Comparison of ENCODE assay signal across 8 mouse cellular contexts in genomic region chr7:15948381-15948941, GRCm38 (mm10). TPM values are rescaled to one million over a fixed set of nuclear protein-coding genes. Genes with fewer than 3 reads are reported as not detected.
DNase-seq lines count a peak whose midpoint lies in the region; ATAC-seq and TF ChIP-seq lines count a peak whose summit lies in the region.

No protein-coding gene starts in this region.

- H3K27me3 ChIP-seq in G1E (ENCODE audit: insufficient read depth, low read length): peaks cover 17% of the 10 kb centered on the region
- H3K27me3 ChIP-seq in forebrain, embryonic 14.5 days (replicated peaks; ENCODE audit: control insufficient read depth, insufficient read depth, low read length): no peaks in the 10 kb centered on the region
- H3K27me3 ChIP-seq in neural tube, embryonic 15.5 days (replicated peaks): no peaks in the 10 kb centered on the region

- peak overlapping the region; percentile 38 for H3K4me2 ChIP-seq in forebrain, embryonic 14.5 days (ENCODE audit: low read length)
- peak overlapping the region; percentile 44 for H3K4me2 ChIP-seq in neural tube, embryonic 15.5 days

- H3K4me3 ChIP-seq in G1E (ENCODE audit: low read depth, low read length): peak overlapping the region; percentile 69; the same call in 1 of the 2 replicates
- H3K4me3 ChIP-seq in forebrain, embryonic 14.5 days (ENCODE audit: low read depth, low read length): no peak overlapping the region
- H3K4me3 ChIP-seq in lung, adult 2 months (replicated peaks; ENCODE audit: extremely low read depth, low read depth, low read length): peak overlapping the region; percentile 63
- H3K4me3 ChIP-seq in neural tube, embryonic 15.5 days (replicated peaks): no peak overlapping the region

- H3K27ac ChIP-seq in forebrain, embryonic 14.5 days (ENCODE audit: low read depth, low read length): no peak overlapping the region
- no peak overlapping the region for H3K27ac ChIP-seq in neural tube, embryonic 15.5 days (replicated peaks)

- TF ChIP-seq CTCF in G1E (IDR thresholded peaks at IDR 0.05; ENCODE audit: low read depth, low read length): peak; percentile 76
- TF ChIP-seq CTCF in lung, adult 2 months (IDR thresholded peaks at IDR 0.05; ENCODE audit: insufficient read depth, low read length): peak; percentile 77

- H3K4me1 ChIP-seq in G1E (ENCODE audit: insufficient read depth, low read depth, low read length): peaks cover 68% of the 10 kb centered on the region
- peaks cover 6% of the 10 kb centered on the region for H3K4me1 ChIP-seq in forebrain, embryonic 14.5 days (ENCODE audit: control insufficient read depth, insufficient read depth, low read length)
- H3K4me1 ChIP-seq in lung, adult 2 months (ENCODE audit: control insufficient read depth, insufficient read depth, low read length): peaks cover 7% of the 10 kb centered on the region
- H3K4me1 ChIP-seq in neural tube, embryonic 15.5 days: peaks cover 31% of the 10 kb centered on the region

- TF ChIP-seq POLR2A in lung, adult 2 months (IDR thresholded peaks at IDR 0.05; ENCODE audit: borderline replicate concordance, extremely low read depth, low read depth, low read length): peak; percentile 70; the same call in 1 of the 2 replicates

- WGBS in forebrain, embryonic 14.5 days: 9% methylated on average over 23 of the region's 23 CpGs
- under 1% methylated on average over 23 of the region's 23 CpGs for WGBS in lung, adult 2 months
- 6% methylated on average over 23 of the region's 23 CpGs for WGBS in neural tube, embryonic 15.5 days

- H3K36me3 ChIP-seq in G1E (replicated peaks): peaks cover 16% of the 10 kb centered on the region
- peaks cover 11% of the 10 kb centered on the region for H3K36me3 ChIP-seq in forebrain, embryonic 14.5 days (ENCODE audit: control insufficient read depth, insufficient read depth, low read length)
- peaks cover 7% of the 10 kb centered on the region for H3K36me3 ChIP-seq in neural tube, embryonic 15.5 days

- peak overlapping the region; percentile 13; the same call in 1 of the 2 replicates for H3K9ac ChIP-seq in forebrain, embryonic 14.5 days (ENCODE audit: low read length)
- H3K9ac ChIP-seq in neural tube, embryonic 15.5 days (replicated peaks): no peak overlapping the region

- H3K9me3 ChIP-seq in G1E (replicated peaks): peaks cover 2% of the 10 kb centered on the region
- H3K9me3 ChIP-seq in forebrain, embryonic 14.5 days (replicated peaks; ENCODE audit: control insufficient read depth, low read length): no peaks in the 10 kb centered on the region
- no peaks in the 10 kb centered on the region for H3K9me3 ChIP-seq in neural tube, embryonic 15.5 days (replicated peaks)

- peak; percentile 64 for ATAC-seq in G1E (ENCODE audit: extremely low read depth, insufficient number of reproducible peaks, low FRiP score, poor library complexity, severe bottlenecking)
- no peak for ATAC-seq in forebrain, embryonic 14.5 days
- no peak for ATAC-seq in neural tube, embryonic 15.5 days (ENCODE audit: low FRiP score)

- intact Hi-C loops in heart, postnatal 25 days (cut with DNase I): loop anchor here (1.0 to 10.0 kb wide), 3 partner anchors 18 to 326 kb away; partner anchors contain the start of genes Ehd2 and Inafm1

- DNase-seq in G1E (ENCODE audit: low spot score): peak; percentile 87
- peak; percentile 83 for DNase-seq in cerebellum, adult 11-12 months
- peak; percentile 54 for DNase-seq in forebrain, embryonic 14.5 days (ENCODE audit: low spot score)
- peak; percentile 92 for DNase-seq in heart, postnatal 25 days (ENCODE audit: low spot score)
- DNase-seq in layer of hippocampus, adult 11-12 months (ENCODE audit: low spot score): peak; percentile 79
- DNase-seq in lung, adult 2 months: peak; percentile 83
- peak; percentile 95 for DNase-seq in testis, postnatal 10 days (ENCODE audit: low spot score)

RNA-seq across cellular contexts. Expression of gene Nop53, which starts 2.6 kb away (rescaled TPM):
- total RNA-seq in G1E (2014; fragmentation: Nextera tagmentation): 95.0 and 118 TPM in 2 replicates
- 288 and 328 TPM in 2 replicates for total RNA-seq in G1E (2017)
- polyA plus RNA-seq in G1E (2012): 630 and 764 TPM in 2 replicates
- polyA plus RNA-seq in forebrain, embryonic 14.5 days (2014; fragmentation: Nextera tagmentation; extraction: Ambion mirVana): 142 and 147 TPM in 2 replicates
- total RNA-seq in heart, postnatal 25 days (2021): 100 to 1,000 TPM; 123 to 127 TPM
- 119 and 128 TPM in 2 replicates for polyA plus RNA-seq in lung, adult 2 months (2012; rRNA removed)
- polyA plus RNA-seq in neural tube, embryonic 15.5 days (2015; fragmentation: Nextera tagmentation; extraction: Ambion mirVana): 108 and 127 TPM in 2 replicates

RNA-seq across cellular contexts. Expression of gene Ehd2, which starts 18.9 kb away (rescaled TPM):
- total RNA-seq in G1E (2014; fragmentation: Nextera tagmentation) (0.38 and 0.44 TPM in 2 replicates), G1E (2017) (0.33 and 0.35 TPM in 2 replicates)
- 0.11 and 0.15 TPM in 2 replicates for polyA plus RNA-seq in G1E (2012)
- polyA plus RNA-seq in forebrain, embryonic 14.5 days (2014; fragmentation: Nextera tagmentation; extraction: Ambion mirVana): 4.5 and 6.2 TPM in 2 replicates
- total RNA-seq in heart, postnatal 25 days (2021): 100 to 1,000 TPM; 112 to 129 TPM
- 219 and 232 TPM in 2 replicates for polyA plus RNA-seq in lung, adult 2 months (2012; rRNA removed)
- 9.2 and 14.8 TPM in 2 replicates for polyA plus RNA-seq in neural tube, embryonic 15.5 days (2015; fragmentation: Nextera tagmentation; extraction: Ambion mirVana)

RNA-seq across cellular contexts. Expression of gene Selenow, which starts 26.3 kb away (rescaled TPM):
- total RNA-seq in G1E (2014; fragmentation: Nextera tagmentation) (559 and 654 TPM in 2 replicates), G1E (2017) (144 and 152 TPM in 2 replicates)
- 761 and 867 TPM in 2 replicates for polyA plus RNA-seq in G1E (2012)
- 1,730 and 1,790 TPM in 2 replicates for polyA plus RNA-seq in forebrain, embryonic 14.5 days (2014; fragmentation: Nextera tagmentation; extraction: Ambion mirVana)
- 100 to 1,000 TPM; 148 to 155 TPM for total RNA-seq in heart, postnatal 25 days (2021)
- 480 and 641 TPM in 2 replicates for polyA plus RNA-seq in lung, adult 2 months (2012; rRNA removed)
- 1,268 and 1,471 TPM in 2 replicates for polyA plus RNA-seq in neural tube, embryonic 15.5 days (2015; fragmentation: Nextera tagmentation; extraction: Ambion mirVana)

Comparison
In these comparisons a context has a peak if more than half of its experiments do, and no peak if none do; other contexts are left out.
1. H3K4me3 ChIP-seq: peak in G1E (single experiment) and lung, adult 2 months (single experiment); none in forebrain, embryonic 14.5 days (single experiment) and neural tube, embryonic 15.5 days (single experiment).
2. RNA of gene Ehd2, which starts 18.9 kb away (polyA plus RNA-seq): 219 to 232 TPM in lung, adult 2 months; 9.2 to 14.8 TPM in neural tube, embryonic 15.5 days, 4.5 to 6.2 TPM in forebrain, embryonic 14.5 days and 0.11 to 0.15 TPM in G1E; every median in the first group is over 10 times any median in the second.
3. Peak in every context shown above with its lines, with median percentiles within 50 percentile points of each other: DNase-seq.